Mouse (Mus musculus) ES-Bruce4 (cell line): ENCODE results near the gene Dcaf1.

Experiments used
- CTCF ChIP-seq: IDR thresholded peaks from one replicate; pipeline ENCODE4 v1.8.1; 2011; ENCODE audit warnings: low read depth, low read length
- EP300 ChIP-seq: IDR thresholded peaks from 2 replicates; pipeline ENCODE4 v1.6.1; 2011; ENCODE audit warnings: low read depth, low read length; ENCODE audit not compliant: insufficient read depth
- POLR2A ChIP-seq: IDR thresholded peaks from one replicate; pipeline ENCODE4 v1.8.1; 2011; ENCODE audit warnings: low read length; ENCODE audit not compliant: insufficient read depth

- TF ChIP-seq CTCF (no peak), POLR2A (no peak), EP300 (no peak)
Observed at GRCm38 (mm10) chr9:106889321-106889720, 67.6 kb downstream of the Dcaf1 start.
